Mouse (Mus musculus): ENCODE measurements around the gene Ppp1r14b.

- no peak for TF ChIP-seq EP300 (IDR thresholded peaks at IDR 0.05; ENCODE audit: low read depth)
- peak; percentile 15 for TF ChIP-seq CTCF (IDR thresholded peaks at IDR 0.05; ENCODE audit: low read depth)
Measured at GRCm38 (mm10) chr19:6936299-6936698, 38.5 kb upstream of the Ppp1r14b start.

Data from heart, postnatal 0 days (tissue).